In the genomic region with DNA sequence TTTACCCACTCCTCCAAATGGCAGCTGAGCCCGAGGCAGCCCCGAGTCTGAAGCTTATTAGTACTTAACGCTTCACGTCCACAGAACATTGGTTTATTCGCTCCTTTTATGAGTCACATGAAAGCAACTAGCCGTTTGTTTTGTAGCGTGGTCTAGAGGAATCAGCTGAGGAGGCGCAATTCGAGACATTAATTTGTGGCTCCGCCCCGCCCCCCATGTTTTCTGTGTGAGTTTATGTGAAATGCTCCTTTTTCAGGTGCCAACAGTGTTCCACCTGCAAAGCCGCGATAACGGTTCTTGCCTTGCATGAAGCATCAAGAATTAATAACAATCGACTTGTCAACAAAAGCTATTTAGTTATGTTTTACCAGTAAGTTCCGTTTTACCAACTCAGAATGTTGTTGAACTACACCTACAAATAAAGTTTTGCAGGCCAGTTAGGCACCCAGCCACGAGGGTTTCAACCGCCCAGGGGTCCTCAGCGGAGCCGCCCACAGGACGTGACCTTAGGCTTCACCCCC, we compare ENCODE assay signal across 8 mouse cellular contexts. TPM values are rescaled to one million over a fixed set of nuclear protein-coding genes. Genes with fewer than 3 reads are reported as not detected.
A peak's percentile ranks its signal among the peaks of the same experiment; 100 is the strongest.
DNase-seq lines count a peak whose midpoint lies in the region; ATAC-seq lines count a peak whose summit lies in the region.

No protein-coding gene starts in this region.

- H3K36me3 ChIP-seq in lung, embryonic 15.5 days = peaks cover 27% of the 10 kb centered on the region
- peaks cover 12% of the 10 kb centered on the region for H3K36me3 ChIP-seq in hindbrain, embryonic 12.5 days
- peaks cover 37% of the 10 kb centered on the region for H3K36me3 ChIP-seq in liver, embryonic 13.5 days

- peaks cover 5% of the 10 kb centered on the region; the same call in 1 of the 2 replicates for H3K4me1 ChIP-seq in lung, embryonic 15.5 days
- peaks cover 8% of the 10 kb centered on the region for H3K4me1 ChIP-seq in hindbrain, embryonic 12.5 days
- H3K4me1 ChIP-seq in liver, embryonic 13.5 days (replicated peaks) = peaks cover 25% of the 10 kb centered on the region

- no peak for DNase-seq in lung, adult 18-20 months
- DNase-seq in c-Kit-negative CD71-positive TER-119-positive erythroid progenitor cells, embryonic 14.5 days (ENCODE audit: low read depth, low spot score) = peak; percentile 47
- DNase-seq in liver, embryonic 13.5 days = peak; percentile 31
- peak; percentile 50 for DNase-seq in spleen, adult 12 weeks (ENCODE audit: low spot score)
- no peak for DNase-seq in layer of hippocampus, adult 8-10 months (ENCODE audit: low spot score in 2 of 2)
- no peak for DNase-seq in right cerebral cortex, postnatal 14 days

- no peaks in the 10 kb centered on the region for H3K27me3 ChIP-seq in lung, embryonic 15.5 days
- no peaks in the 10 kb centered on the region for H3K27me3 ChIP-seq in hindbrain, embryonic 12.5 days
- 0 out of 2 replicates have a peak, but pooled peaks cover 3% of the 10 kb centered on the region for H3K27me3 ChIP-seq in liver, embryonic 13.5 days

- no peaks in the 10 kb centered on the region for H3K9me3 ChIP-seq in lung, embryonic 15.5 days
- no peaks in the 10 kb centered on the region for H3K9me3 ChIP-seq in hindbrain, embryonic 12.5 days (replicated peaks)
- H3K9me3 ChIP-seq in liver, embryonic 13.5 days (replicated peaks) = no peaks in the 10 kb centered on the region

- WGBS in lung, embryonic 15.5 days = 3% methylated on average over 21 of the region's 21 CpGs
- WGBS in hindbrain, embryonic 12.5 days = 5% methylated on average over 21 of the region's 21 CpGs
- 3% methylated on average over 21 of the region's 21 CpGs for WGBS in liver, embryonic 13.5 days (ENCODE audit: insufficient replicate concordance)

- no peak for ATAC-seq in lung, embryonic 15.5 days (ENCODE audit: borderline replicate concordance, extremely low read depth, low FRiP score, low TSS enrichment)
- ATAC-seq in hindbrain, embryonic 12.5 days (ENCODE audit: low FRiP score) = no peak
- no peak for ATAC-seq in liver, embryonic 13.5 days (ENCODE audit: low read depth)

- H3K9ac ChIP-seq in lung, embryonic 15.5 days = peak overlapping the region; percentile 71
- H3K9ac ChIP-seq in hindbrain, embryonic 12.5 days = peak overlapping the region; percentile 71
- peak overlapping the region; percentile 84 for H3K9ac ChIP-seq in liver, embryonic 13.5 days

- H3K4me2 ChIP-seq in lung, embryonic 15.5 days = peak overlapping the region; percentile 84
- H3K4me2 ChIP-seq in hindbrain, embryonic 12.5 days (replicated peaks) = peak overlapping the region; percentile 82
- peak overlapping the region; percentile 94 for H3K4me2 ChIP-seq in liver, embryonic 13.5 days

- H3K27ac ChIP-seq in lung, embryonic 15.5 days = peak overlapping the region; percentile 90
- H3K27ac ChIP-seq in hindbrain, embryonic 12.5 days = peak overlapping the region; percentile 72
- peak overlapping the region; percentile 98 for H3K27ac ChIP-seq in liver, embryonic 13.5 days

- peak overlapping the region; percentile 50 for H3K4me3 ChIP-seq in lung, embryonic 15.5 days
- H3K4me3 ChIP-seq in hindbrain, embryonic 12.5 days = peak overlapping the region; percentile 57
- H3K4me3 ChIP-seq in liver, embryonic 13.5 days (replicated peaks) = peak overlapping the region; percentile 70

RNA-seq across cellular contexts. Expression of a gene that starts 0.9 kb away (rescaled TPM):
- 58.1 and 68.7 TPM in 2 replicates for polyA plus RNA-seq in lung, embryonic 15.5 days (2015; fragmentation: Nextera tagmentation; extraction: Ambion mirVana)
- polyA plus RNA-seq in hindbrain, embryonic 12.5 days (2016; fragmentation: Nextera tagmentation; extraction: Ambion mirVana) = 32.4 and 37.2 TPM in 2 replicates
- 45.6 and 47.5 TPM in 2 replicates for polyA plus RNA-seq in liver, embryonic 13.5 days (2015; fragmentation: Nextera tagmentation; extraction: Ambion mirVana)
- total RNA-seq in layer of hippocampus, adult 8-10 months (2022) = 1 to 10 TPM; 3.6 to 9.7 (median 4.9) TPM

RNA-seq across cellular contexts. Expression of a gene that starts 23.8 kb away (rescaled TPM):
- 49.0 and 52.8 TPM in 2 replicates for polyA plus RNA-seq in lung, embryonic 15.5 days (2015; fragmentation: Nextera tagmentation; extraction: Ambion mirVana)
- 37.9 and 40.9 TPM in 2 replicates for polyA plus RNA-seq in hindbrain, embryonic 12.5 days (2016; fragmentation: Nextera tagmentation; extraction: Ambion mirVana)
- 3.9 and 4.4 TPM in 2 replicates for polyA plus RNA-seq in liver, embryonic 13.5 days (2015; fragmentation: Nextera tagmentation; extraction: Ambion mirVana)
- 1 to 10 TPM; 1.3 to 2.7 (median 1.9) TPM for total RNA-seq in layer of hippocampus, adult 8-10 months (2022)

RNA-seq across cellular contexts. Expression of a gene that starts 36.2 kb away (rescaled TPM):
- 83.6 and 87.0 TPM in 2 replicates for polyA plus RNA-seq in lung, embryonic 15.5 days (2015; fragmentation: Nextera tagmentation; extraction: Ambion mirVana)
- 98.8 and 99.3 TPM in 2 replicates for polyA plus RNA-seq in hindbrain, embryonic 12.5 days (2016; fragmentation: Nextera tagmentation; extraction: Ambion mirVana)
- 41.6 and 48.9 TPM in 2 replicates for polyA plus RNA-seq in liver, embryonic 13.5 days (2015; fragmentation: Nextera tagmentation; extraction: Ambion mirVana)
- 10 to 100 TPM; 47.0 to 58.2 (median 51.9) TPM for total RNA-seq in layer of hippocampus, adult 8-10 months (2022)

RNA-seq across cellular contexts. Expression of a gene that starts 52.3 kb away (rescaled TPM):
- polyA plus RNA-seq in lung, embryonic 15.5 days (2015; fragmentation: Nextera tagmentation; extraction: Ambion mirVana) = 8.6 and 8.8 TPM in 2 replicates
- 8.2 and 9.1 TPM in 2 replicates for polyA plus RNA-seq in hindbrain, embryonic 12.5 days (2016; fragmentation: Nextera tagmentation; extraction: Ambion mirVana)
- 2.7 and 3.0 TPM in 2 replicates for polyA plus RNA-seq in liver, embryonic 13.5 days (2015; fragmentation: Nextera tagmentation; extraction: Ambion mirVana)
- total RNA-seq in layer of hippocampus, adult 8-10 months (2022) = 1 to 10 TPM; 4.4 to 7.8 (median 6.1) TPM

Comparison
In these comparisons a context has a peak if more than half of its experiments do, and no peak if none do; other contexts are left out.
1. DNase-seq: peak in c-Kit-negative CD71-positive TER-119-positive erythroid progenitor cells, embryonic 14.5 days (single experiment), liver, embryonic 13.5 days (single experiment) and spleen, adult 12 weeks (single experiment); none in lung, adult 18-20 months (0 of 2), layer of hippocampus, adult 8-10 months (0 of 2) and right cerebral cortex, postnatal 14 days (single experiment).
2. Peak in every context shown above with its lines, with median percentiles within 50 percentile points of each other: H3K27ac ChIP-seq, H3K4me2 ChIP-seq, H3K4me3 ChIP-seq and H3K9ac ChIP-seq.